Mouse (Mus musculus): ENCODE data around the gene Nutf2-ps1.
A peak's percentile ranks its signal among the peaks of the same experiment; 100 is the strongest.
"Not testable (repeated sequence)": the region's sequence is repeated elsewhere in the genome, so short reads cannot be mapped to it uniquely, and the experiment has no call there.

Nutf2-ps1 gene

GRCm38 (mm10) chr19:53588968-53589367 lies at the start of gene Nutf2-ps1:
Nutf2-ps1 (minus strand) TSS chr19:53589068.
- not testable (repeated sequence) for DNase-seq (ENCODE audit: low read depth, low spot score)

- DNase-seq (ENCODE audit: low read depth, low spot score), result peak; percentile 62
These were observed 49.2 kb upstream of the Nutf2-ps1 start for GRCm38 (mm10) chr19:53638041-53638440.

GRCm38 (mm10) chr19:53621681-53622080 lies 32.8 kb upstream of the Nutf2-ps1 start:
- no peak for DNase-seq (ENCODE audit: low read depth, low spot score)

GRCm38 (mm10) chr19:53608921-53609320 lies 20.1 kb upstream of the Nutf2-ps1 start:
- no peak for DNase-seq (ENCODE audit: low read depth, low spot score)

GRCm38 (mm10) chr19:53601363-53601655 lies 12.4 kb upstream of the Nutf2-ps1 start:
- DNase-seq (ENCODE audit: low read depth, low spot score), result no peak

GRCm38 (mm10) chr19:53600549-53601362 lies 11.9 kb upstream of the Nutf2-ps1 start:
- peak; percentile 41 for DNase-seq (ENCODE audit: low read depth, low spot score)

- peak; percentile 100 for DNase-seq (ENCODE audit: low read depth, low spot score)
These were observed 11.1 kb upstream of the Nutf2-ps1 start, which contains the start of gene Smc3 for GRCm38 (mm10) chr19:53599757-53600539. Smc3 (plus strand) TSS chr19:53600398.

- no peak for DNase-seq (ENCODE audit: low read depth, low spot score)
These were observed 8.0 kb upstream of the Nutf2-ps1 start for GRCm38 (mm10) chr19:53596723-53597474.

- not testable (repeated sequence) for DNase-seq (ENCODE audit: low read depth, low spot score)
These were observed 1.2 kb downstream of the Nutf2-ps1 start for GRCm38 (mm10) chr19:53587686-53588085.

GRCm38 (mm10) chr19:53580271-53580670 lies 8.6 kb downstream of the Nutf2-ps1 start:
- DNase-seq (ENCODE audit: low read depth, low spot score), result not testable (repeated sequence)

GRCm38 (mm10) chr19:53578597-53579252 lies 10.1 kb downstream of the Nutf2-ps1 start:
- DNase-seq (ENCODE audit: low read depth, low spot score), result peak; percentile 90

- DNase-seq (ENCODE audit: low read depth, low spot score), result no peak
These were observed 11.7 kb downstream of the Nutf2-ps1 start for GRCm38 (mm10) chr19:53577025-53577800.

- no peak for DNase-seq (ENCODE audit: low read depth, low spot score)
These were observed 12.8 kb downstream of the Nutf2-ps1 start for GRCm38 (mm10) chr19:53576061-53576460.

GRCm38 (mm10) chr19:53575296-53576010 lies 13.4 kb downstream of the Nutf2-ps1 start:
- DNase-seq (ENCODE audit: low read depth, low spot score), result no peak

GRCm38 (mm10) chr19:53574546-53574945 lies 14.3 kb downstream of the Nutf2-ps1 start:
- DNase-seq (ENCODE audit: low read depth, low spot score), result no peak

GRCm38 (mm10) chr19:53574131-53574530 lies 14.7 kb downstream of the Nutf2-ps1 start:
- no peak for DNase-seq (ENCODE audit: low read depth, low spot score)

GRCm38 (mm10) chr19:53573151-53573550 lies 15.7 kb downstream of the Nutf2-ps1 start:
- no peak for DNase-seq (ENCODE audit: low read depth, low spot score)

GRCm38 (mm10) chr19:53572607-53573006 lies 16.3 kb downstream of the Nutf2-ps1 start:
- no peak for DNase-seq (ENCODE audit: low read depth, low spot score)

GRCm38 (mm10) chr19:53571501-53572428 lies 17.1 kb downstream of the Nutf2-ps1 start:
- DNase-seq (ENCODE audit: low read depth, low spot score), result peak; percentile 45
